Mouse (Mus musculus) lung, postnatal 4 days (tissue): ENCODE data around the gene Gm28827.
"Not testable (repeated sequence)": the region's sequence is repeated elsewhere in the genome, so short reads cannot be mapped to it uniquely, and the experiment has no call there.

Experiments
- DNase-seq, 2 experiments: peaks; one replicate each; pipeline ENCODE4 v3.0.0; 2021

Gene Gm28827

GRCm38 (mm10) chrY:83030647-83031046 lies at the start of gene Gm28827:
Gene Gm28827 (plus strand): TSS chrY:83030947.
- not testable (repeated sequence) for DNase-seq
